Mouse (Mus musculus): ENCODE measurements around the gene Wipf3. TPM values are rescaled to one million over a fixed set of nuclear protein-coding genes. Genes with fewer than 3 reads are reported as not detected.

Wipf3 gene
- total RNA-seq, 2 experiments from 2014 or later = 51.9 to 62.1 TPM

DNA sequence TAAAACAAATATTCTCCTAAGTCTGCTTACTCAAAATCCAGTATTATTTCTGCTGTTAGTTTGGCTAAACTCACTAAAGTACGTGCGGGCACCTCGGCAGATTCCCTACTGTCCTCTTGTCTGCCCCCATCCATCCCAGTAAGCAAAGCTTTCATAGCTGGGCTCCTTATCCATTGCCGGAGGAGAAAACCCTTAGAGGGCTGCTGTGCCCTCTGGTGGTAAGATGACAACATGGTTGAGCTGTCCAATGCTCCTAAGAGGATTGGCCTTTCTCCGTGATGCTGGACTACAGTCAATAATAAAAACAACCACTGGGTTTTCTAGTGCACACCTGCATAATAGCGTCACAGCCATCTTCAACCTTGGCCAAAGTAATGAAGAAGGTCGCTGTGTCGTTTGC is 77.6 kb downstream of the Wipf3 start:
- peak; percentile 71 to 73 for DNase-seq (ENCODE audit: low spot score in 2 of 2)
- intact Hi-C loops (cut with DNase I) = loop anchor here (2.0 to 10.0 kb wide), 2 partner anchors 116 to 732 kb away; no protein-coding TSS in a partner anchor

DNA sequence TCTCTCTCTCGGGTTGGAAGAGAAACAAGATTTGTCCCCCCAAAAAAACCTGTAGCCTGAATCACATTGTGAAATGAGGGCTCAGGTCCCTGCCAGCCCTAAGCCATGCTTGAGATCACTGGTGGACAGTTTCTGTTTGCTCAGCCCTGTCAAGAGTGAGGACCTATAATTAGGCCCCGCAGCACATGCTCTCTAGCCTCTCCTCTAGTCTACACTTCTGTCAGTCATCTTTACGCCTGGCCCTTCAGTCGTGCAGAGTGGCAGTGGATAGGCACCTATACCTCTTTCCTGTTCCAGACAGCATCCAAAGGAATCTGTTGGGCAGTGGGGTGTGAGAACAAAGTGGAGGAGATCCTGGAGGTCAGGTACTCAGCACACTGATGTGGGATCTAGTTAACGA is 78.4 kb downstream of the Wipf3 start:
- intact Hi-C loops (cut with DNase I) = loop anchor here (2.0 to 10.0 kb wide), 2 partner anchors 117 to 733 kb away; no protein-coding TSS in a partner anchor
- no peak for DNase-seq (ENCODE audit: low spot score in 2 of 2)

DNA sequence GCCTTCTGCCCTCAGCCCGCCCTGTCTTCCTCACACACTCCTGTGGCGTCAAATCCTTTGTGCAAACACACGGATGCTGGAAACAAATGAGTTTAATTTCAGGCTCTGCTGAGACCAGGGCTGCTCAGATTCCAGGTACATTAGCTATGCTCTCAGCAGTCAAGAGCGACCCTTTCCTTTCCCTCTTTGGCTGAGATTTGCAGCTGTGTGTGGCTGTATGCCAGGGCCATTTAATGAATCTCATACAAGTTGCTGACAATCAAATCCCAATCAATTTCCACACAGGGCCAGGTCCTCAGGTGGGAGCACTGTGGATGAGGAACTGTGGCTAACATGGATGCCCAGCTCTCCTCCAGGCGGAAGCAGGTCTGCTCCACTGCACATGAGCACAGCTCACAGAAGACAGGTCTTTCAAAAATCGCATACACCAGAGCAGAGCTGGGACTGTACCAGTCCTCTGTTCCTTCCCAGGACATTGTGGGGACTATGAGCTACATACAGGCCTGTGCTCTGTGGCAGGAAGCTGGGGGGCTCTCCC is 78.9 kb downstream of the Wipf3 start:
- intact Hi-C loops (cut with DNase I) = loop anchor here (10.0 kb wide), 1 partner anchor 734 kb away; no protein-coding TSS in a partner anchor
- no peak for DNase-seq (ENCODE audit: low spot score in 2 of 2)

DNA sequence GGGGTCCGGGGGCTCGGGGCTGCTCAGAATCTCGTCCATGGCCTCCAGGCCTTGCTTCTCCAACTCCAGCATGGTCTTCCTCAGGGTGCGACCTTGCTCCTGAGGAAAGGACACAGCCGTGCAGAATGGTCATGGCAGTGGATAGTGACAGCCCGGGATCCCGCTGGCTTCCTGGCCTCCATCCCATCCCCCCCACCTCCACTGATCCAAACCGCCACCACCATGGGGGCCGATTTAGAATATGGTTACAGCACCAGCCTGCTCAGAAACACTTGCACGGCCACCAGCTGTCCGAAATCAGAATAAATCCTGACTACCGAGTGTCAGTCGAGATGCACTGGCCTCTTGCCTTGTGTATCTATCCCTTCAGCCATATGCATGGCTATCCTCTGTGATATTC is 79.9 kb downstream of the Wipf3 start:
- no peak for DNase-seq (ENCODE audit: low spot score in 2 of 2)
- intact Hi-C loops (cut with DNase I) = loop anchor here (10.0 kb wide), 1 partner anchor 734 kb away; no protein-coding TSS in a partner anchor

- DNase-seq (ENCODE audit: low spot score in 2 of 2) = no peak
- intact Hi-C loops (cut with DNase I) = no loop called here
Observed at GRCm38 (mm10) chr6:54512256-54512655, 82.9 kb downstream of the Wipf3 start.

GRCm38 (mm10) chr6:54516512-54517134 is 87.2 kb downstream of the Wipf3 start:
- intact Hi-C loops (cut with DNase I) = no loop called here

GRCm38 (mm10) chr6:54518758-54519157 is 89.4 kb downstream of the Wipf3 start:
- DNase-seq (ENCODE audit: low spot score in 2 of 2) = no peak
- intact Hi-C loops (cut with DNase I) = no loop called here

More at GRCm38 (mm10) chr6:54516512-54517134, 87.2 kb downstream of the Wipf3 start:
- DNase-seq (ENCODE audit: low spot score in 2 of 2) = no peak

DNA sequence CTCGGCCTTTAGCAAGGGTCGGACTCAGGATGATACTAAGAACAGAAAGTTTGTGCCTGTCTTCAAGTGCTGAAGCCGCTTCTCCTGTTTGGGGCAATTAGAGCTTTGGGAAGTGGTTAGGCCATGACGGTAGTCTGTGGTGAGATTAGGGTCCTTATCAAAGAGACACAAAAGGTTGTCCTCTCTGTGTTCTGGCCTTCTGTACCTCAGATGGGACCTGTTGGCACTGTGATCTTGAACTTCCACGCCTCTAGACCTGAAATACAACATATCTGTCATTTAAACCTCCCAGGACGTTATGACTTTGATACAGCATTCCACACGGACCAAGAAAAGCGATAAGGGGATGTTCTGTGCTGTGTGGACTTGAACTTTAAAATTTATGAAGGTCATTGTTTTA is 99.3 kb downstream of the Wipf3 start:
- intact Hi-C loops (cut with DNase I) = no loop called here
- no peak for DNase-seq (ENCODE audit: low spot score in 2 of 2)

DNA sequence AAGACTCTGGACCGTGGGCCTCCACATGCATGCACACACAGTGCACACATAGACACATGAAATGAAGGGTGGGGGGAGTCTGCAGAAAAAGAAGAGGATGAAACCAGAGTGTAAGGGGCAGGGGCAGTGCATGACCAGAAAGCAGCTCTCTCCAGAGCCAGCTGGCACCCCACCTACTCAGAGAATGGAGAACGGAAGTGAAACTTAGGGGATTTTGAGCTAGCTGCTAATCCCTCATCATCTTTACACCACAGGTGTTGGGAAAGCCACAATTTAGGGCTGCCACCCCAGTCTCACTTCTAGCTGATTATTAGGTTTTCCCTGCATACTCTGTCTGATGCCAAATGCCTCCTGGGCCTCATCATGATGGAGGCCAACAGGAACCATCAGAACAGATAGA is 100.8 kb downstream of the Wipf3 start:
- DNase-seq (ENCODE audit: low spot score in 2 of 2) = no peak
- intact Hi-C loops (cut with DNase I) = loop anchor here (5.0 kb wide), 1 partner anchor 37 kb away; the partner anchor contains the start of gene Scrn1

DNA sequence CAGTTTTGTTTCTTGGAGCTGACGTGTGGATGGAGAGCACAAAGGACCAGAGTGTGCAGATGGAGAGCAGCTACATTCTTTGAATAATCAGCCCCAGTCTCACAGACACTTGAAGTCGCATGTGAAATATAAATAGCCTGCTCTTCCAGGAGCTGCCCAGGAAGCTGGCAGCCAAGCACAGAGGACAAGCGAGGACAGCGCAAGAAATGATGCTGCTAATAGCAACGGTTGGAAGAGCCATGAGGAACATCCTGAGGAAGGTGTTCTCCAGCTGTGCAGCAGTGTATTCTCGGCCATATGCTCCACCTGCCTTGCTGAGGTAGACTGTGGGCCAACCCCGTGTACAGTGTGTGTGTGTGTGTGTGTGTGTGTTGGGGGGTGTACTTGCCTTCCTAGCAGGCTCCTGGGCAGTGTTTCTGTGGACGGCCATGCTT is 101.7 kb downstream of the Wipf3 start:
- intact Hi-C loops (cut with DNase I) = loop anchor here (5.0 kb wide), 1 partner anchor 36 kb away; the partner anchor contains the start of gene Scrn1
- DNase-seq (ENCODE audit: low spot score in 2 of 2) = peak; percentile 58 to 88

DNA sequence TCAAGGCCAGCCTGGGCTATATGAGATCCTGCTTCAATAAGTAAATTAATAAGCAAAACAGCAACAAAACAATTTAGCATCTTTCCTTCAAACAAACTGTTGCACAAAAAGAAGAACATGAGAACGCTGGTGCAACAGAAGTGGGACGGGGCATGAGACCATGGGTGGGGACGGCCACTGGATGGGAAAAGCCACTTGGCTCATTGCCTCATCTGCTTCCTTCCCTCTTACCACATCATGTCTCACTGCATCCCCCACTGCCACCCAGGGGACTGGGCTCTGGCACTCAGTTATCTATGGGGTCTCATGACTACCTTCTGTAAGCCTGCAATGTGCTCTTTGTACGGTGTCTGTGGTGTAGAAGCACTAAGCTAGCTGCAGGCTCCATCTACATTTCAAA is 106.1 kb downstream of the Wipf3 start:
- intact Hi-C loops (cut with DNase I) = no loop called here

GRCm38 (mm10) chr6:54537053-54537452 is 107.7 kb downstream of the Wipf3 start:
- DNase-seq (ENCODE audit: low spot score in 2 of 2) = no peak
- intact Hi-C loops (cut with DNase I) = no loop called here

More for the DNA sequence above, 106.1 kb downstream of the Wipf3 start:
- DNase-seq (ENCODE audit: low spot score in 2 of 2) = no peak

DNA sequence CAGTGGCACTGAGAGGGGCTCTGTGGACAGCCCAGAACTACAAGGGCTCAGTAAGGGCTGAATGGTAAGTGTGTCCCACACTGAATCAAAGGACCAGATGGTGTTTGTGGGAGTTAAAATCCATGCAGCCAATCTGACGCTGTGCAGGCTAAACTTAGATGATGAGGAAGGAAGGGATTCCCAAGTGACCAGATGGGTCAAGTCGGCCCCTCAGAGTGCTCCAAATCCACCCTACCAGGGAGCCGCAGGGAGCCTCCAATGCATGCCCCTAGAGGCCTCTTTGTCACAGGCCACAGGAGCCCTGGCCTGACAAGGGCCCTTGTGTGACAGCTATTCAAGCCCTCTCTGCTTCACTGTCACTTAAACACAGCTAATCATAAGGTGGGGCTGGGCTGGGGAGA is 109.4 kb downstream of the Wipf3 start:
- peak; percentile 13 to 45 for DNase-seq (ENCODE audit: low spot score in 2 of 2)
- intact Hi-C loops (cut with DNase I) = no loop called here

DNA sequence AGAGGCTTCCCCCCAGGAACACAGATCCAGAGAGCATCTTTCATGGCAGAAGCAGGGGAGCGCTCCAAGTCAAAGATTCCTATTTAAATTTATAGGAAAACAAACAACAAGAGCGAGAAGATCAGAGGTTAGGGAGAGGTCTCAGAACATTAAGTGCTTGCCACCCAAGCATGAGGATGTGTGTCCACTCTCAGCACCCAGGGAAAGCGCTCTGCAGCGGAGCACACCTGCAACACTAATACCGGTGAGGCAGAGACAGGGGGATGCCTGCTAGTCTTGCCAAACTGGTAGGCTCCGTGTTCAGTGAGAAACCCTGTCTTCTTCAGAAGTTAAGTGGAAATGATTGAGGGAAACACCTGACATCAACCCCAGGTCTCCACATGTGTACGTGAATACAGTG is 110.0 kb downstream of the Wipf3 start:
- no peak for DNase-seq (ENCODE audit: low spot score in 2 of 2)
- intact Hi-C loops (cut with DNase I) = no loop called here

DNA sequence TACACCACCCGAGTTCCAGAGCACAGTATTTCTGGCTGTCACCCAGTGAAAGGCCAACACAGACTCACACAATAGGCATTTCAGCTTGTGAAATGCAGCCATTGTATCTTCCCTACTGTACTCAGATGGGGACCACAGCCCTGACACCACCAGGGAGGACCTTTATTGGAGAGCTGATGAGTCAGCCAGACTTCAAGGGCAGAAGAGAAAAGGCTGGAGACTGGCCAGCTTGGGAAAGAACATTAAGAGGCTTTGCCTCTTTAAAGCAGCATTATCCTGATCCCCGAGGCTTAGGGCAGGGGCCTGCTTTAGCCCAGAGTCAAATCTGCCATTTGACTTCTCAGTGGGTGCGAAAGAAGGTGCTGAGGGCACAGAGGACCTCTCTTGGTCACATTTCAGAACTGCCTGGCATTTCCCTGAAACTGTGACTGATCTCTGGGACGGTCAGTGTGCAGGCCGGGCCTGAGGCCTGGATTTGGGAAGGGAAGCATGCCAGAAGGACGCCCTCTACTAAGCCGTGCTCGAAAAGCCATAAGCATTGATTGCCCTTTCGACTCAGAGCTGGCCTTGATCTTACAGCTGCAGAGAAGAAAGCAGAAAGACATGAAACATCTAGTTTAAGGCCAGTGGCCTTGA is 111.0 kb downstream of the Wipf3 start:
- intact Hi-C loops (cut with DNase I) = no loop called here
- DNase-seq (ENCODE audit: low spot score in 2 of 2) = peak in 1 of 2 experiments; percentile 16

DNA sequence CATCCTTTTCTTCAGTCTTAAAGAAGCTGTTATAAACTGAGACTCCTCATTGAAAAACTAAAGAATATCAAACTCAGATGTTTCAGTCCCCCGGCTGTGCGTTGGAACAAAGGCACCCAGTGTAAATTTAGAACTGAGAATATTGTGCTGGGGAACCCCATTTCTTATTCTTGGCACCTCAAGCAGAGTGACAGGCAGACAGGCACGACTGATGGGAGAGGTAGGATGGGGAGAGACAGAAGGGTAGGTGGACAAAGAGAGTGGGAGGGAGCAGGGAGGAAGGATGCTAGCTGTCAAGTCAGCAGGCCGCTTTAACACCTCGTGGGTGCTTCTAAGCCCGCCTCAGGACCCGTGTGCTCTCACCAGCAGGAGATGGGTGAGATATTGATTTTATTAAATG is 113.4 kb downstream of the Wipf3 start:
- peak in 1 of 2 experiments; percentile 32 for DNase-seq (ENCODE audit: low spot score in 2 of 2)
- intact Hi-C loops (cut with DNase I) = no loop called here

DNA sequence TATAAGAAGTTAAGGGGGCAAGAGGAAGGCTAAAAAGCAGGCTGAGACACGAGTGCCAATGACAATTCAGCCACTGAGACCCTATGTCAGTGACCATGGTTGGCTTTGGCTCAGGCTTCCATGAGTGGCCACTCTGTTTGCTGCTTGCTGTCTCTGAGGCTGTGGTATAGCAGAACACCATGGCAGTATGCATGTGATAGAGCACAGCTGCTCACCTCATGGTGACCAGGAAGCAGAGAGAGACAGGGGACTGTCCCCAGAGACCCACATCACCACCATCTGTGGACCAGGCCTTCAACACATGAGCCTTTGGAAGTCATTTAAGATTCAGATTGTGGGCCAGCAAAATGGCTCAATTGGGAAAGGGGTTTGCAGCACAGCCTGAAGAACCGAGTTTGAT is 114.2 kb downstream of the Wipf3 start:
- DNase-seq (ENCODE audit: low spot score in 2 of 2) = no peak
- intact Hi-C loops (cut with DNase I) = no loop called here

- no peak for DNase-seq (ENCODE audit: low spot score in 2 of 2)
- intact Hi-C loops (cut with DNase I) = no loop called here
Observed at GRCm38 (mm10) chr6:54548314-54549019, 119.1 kb downstream of the Wipf3 start.

DNA sequence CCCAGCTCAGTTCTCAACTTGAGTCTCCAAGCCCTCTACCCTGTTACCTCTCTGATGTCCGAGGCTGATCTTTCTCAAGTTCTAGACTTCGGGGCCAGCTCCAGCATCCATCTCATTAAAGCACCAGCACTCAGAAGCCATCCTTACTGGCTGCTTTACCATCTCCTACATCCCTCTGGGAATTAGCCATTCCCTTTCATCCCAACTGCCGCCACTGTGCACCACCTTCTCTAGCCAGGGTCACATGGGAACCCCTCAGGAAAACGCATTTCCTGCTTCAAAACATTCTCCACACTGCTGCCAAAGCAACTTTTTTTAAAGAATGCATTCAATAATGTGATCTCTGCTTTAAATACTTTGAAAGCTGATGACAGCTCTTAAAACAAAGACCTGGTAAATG is 119.9 kb downstream of the Wipf3 start:
- no peak for DNase-seq (ENCODE audit: low spot score in 2 of 2)
- intact Hi-C loops (cut with DNase I) = no loop called here

GRCm38 (mm10) chr6:54550801-54551323 is 121.5 kb downstream of the Wipf3 start:
- no peak for DNase-seq (ENCODE audit: low spot score in 2 of 2)
- intact Hi-C loops (cut with DNase I) = no loop called here

Data from left cerebral cortex, postnatal 14 days (tissue).